Mouse (Mus musculus): ENCODE results near the gene Actrt2. TPM values are rescaled to one million over a fixed set of nuclear protein-coding genes. Genes with fewer than 3 reads are reported as not detected.
A peak's percentile ranks its signal among the peaks of the same experiment; 100 is the strongest.

Actrt2 gene
- polyA plus RNA-seq, 1 experiment from 2014 or later = not detected

GRCm38 (mm10) chr4:154649083-154649747 lies 18.5 kb downstream of the Actrt2 start:
- no peak overlapping the region for H3K4me2 ChIP-seq (replicated peaks; ENCODE audit: low read depth, low read length)
- H3K36me3 ChIP-seq (ENCODE audit: control insufficient read depth, insufficient read depth, low read length) = no peaks in the 10 kb centered on the region
- peaks cover 24% of the 10 kb centered on the region for H3K27me3 ChIP-seq (ENCODE audit: control insufficient read depth, insufficient read depth, low read length)
- no peak overlapping the region for H3K4me3 ChIP-seq (ENCODE audit: low read length)
- H3K4me1 ChIP-seq (ENCODE audit: control insufficient read depth, insufficient read depth, low read length) = peaks cover 5% of the 10 kb centered on the region
- peaks cover 5% of the 10 kb centered on the region for H3K9me3 ChIP-seq (ENCODE audit: control insufficient read depth, low read length)
- H3K9ac ChIP-seq (ENCODE audit: low read depth, low read length) = no peak overlapping the region
- no peak overlapping the region for H3K27ac ChIP-seq (ENCODE audit: low read depth, low read length)
- ATAC-seq (ENCODE audit: low FRiP score, low TSS enrichment) = no peak
- WGBS = 78% methylated on average over 19 of the region's 19 CpGs

GRCm38 (mm10) chr4:154642496-154642895 lies 25.2 kb downstream of the Actrt2 start:
- no peak overlapping the region for H3K27ac ChIP-seq (ENCODE audit: low read depth, low read length)
- under 1% methylated on average over 6 of the region's 6 CpGs for WGBS
- H3K4me2 ChIP-seq (replicated peaks; ENCODE audit: low read depth, low read length) = no peak overlapping the region
- H3K36me3 ChIP-seq (ENCODE audit: control insufficient read depth, insufficient read depth, low read length) = no peaks in the 10 kb centered on the region
- H3K9ac ChIP-seq (ENCODE audit: low read depth, low read length) = no peak overlapping the region
- peaks cover 5% of the 10 kb centered on the region for H3K9me3 ChIP-seq (ENCODE audit: control insufficient read depth, low read length)
- peaks cover 80% of the 10 kb centered on the region for H3K27me3 ChIP-seq (ENCODE audit: control insufficient read depth, insufficient read depth, low read length)
- no peak for ATAC-seq (ENCODE audit: low FRiP score, low TSS enrichment)
- H3K4me1 ChIP-seq (ENCODE audit: control insufficient read depth, insufficient read depth, low read length) = no peaks in the 10 kb centered on the region
- H3K4me3 ChIP-seq (ENCODE audit: low read length) = no peak overlapping the region

- H3K4me2 ChIP-seq (replicated peaks; ENCODE audit: low read depth, low read length) = peak overlapping the region; percentile 15; the same call in 1 of the 2 replicates
- WGBS = 2% methylated on average over 32 of the region's 32 CpGs
- H3K27me3 ChIP-seq (ENCODE audit: control insufficient read depth, insufficient read depth, low read length) = peaks cover 88% of the 10 kb centered on the region
- no peak for ATAC-seq (ENCODE audit: low FRiP score, low TSS enrichment)
- H3K27ac ChIP-seq (ENCODE audit: low read depth, low read length) = 0 out of 2 replicates have a peak overlapping the region, but pooled peaks have one; percentile 17
- 0 out of 2 replicates have a peak, but pooled peaks cover 7% of the 10 kb centered on the region for H3K4me1 ChIP-seq (ENCODE audit: control insufficient read depth, insufficient read depth, low read length)
- H3K4me3 ChIP-seq (ENCODE audit: low read length) = no peak overlapping the region
- H3K36me3 ChIP-seq (ENCODE audit: control insufficient read depth, insufficient read depth, low read length) = no peaks in the 10 kb centered on the region
- no peaks in the 10 kb centered on the region for H3K9me3 ChIP-seq (ENCODE audit: control insufficient read depth, low read length)
- H3K9ac ChIP-seq (ENCODE audit: low read depth, low read length) = 0 out of 2 replicates have a peak overlapping the region, but pooled peaks have one; percentile 42
Measured at GRCm38 (mm10) chr4:154641296-154642110, 26.2 kb downstream of the Actrt2 start.

GRCm38 (mm10) chr4:154640443-154641295 lies 27.0 kb downstream of the Actrt2 start:
- no peak overlapping the region for H3K27ac ChIP-seq (ENCODE audit: low read depth, low read length)
- no peaks in the 10 kb centered on the region for H3K36me3 ChIP-seq (ENCODE audit: control insufficient read depth, insufficient read depth, low read length)
- 5% methylated on average over 20 of the region's 20 CpGs for WGBS
- no peaks in the 10 kb centered on the region for H3K9me3 ChIP-seq (ENCODE audit: control insufficient read depth, low read length)
- H3K9ac ChIP-seq (ENCODE audit: low read depth, low read length) = 0 out of 2 replicates have a peak overlapping the region, but pooled peaks have one; percentile 42
- no peak for ATAC-seq (ENCODE audit: low FRiP score, low TSS enrichment)
- H3K27me3 ChIP-seq (ENCODE audit: control insufficient read depth, insufficient read depth, low read length) = peaks cover 91% of the 10 kb centered on the region
- H3K4me1 ChIP-seq (ENCODE audit: control insufficient read depth, insufficient read depth, low read length) = 0 out of 2 replicates have a peak, but pooled peaks cover 7% of the 10 kb centered on the region
- H3K4me3 ChIP-seq (ENCODE audit: low read length) = no peak overlapping the region
- H3K4me2 ChIP-seq (replicated peaks; ENCODE audit: low read depth, low read length) = peak overlapping the region; percentile 90; the same call in 1 of the 2 replicates

GRCm38 (mm10) chr4:154639591-154640442 lies 27.9 kb downstream of the Actrt2 start:
- Histone ChIP-seq H3K4me2 (replicated peaks; ENCODE audit: low read depth, low read length) (peak overlapping the region; percentile 90), H3K4me3 (ENCODE audit: low read length) (peak overlapping the region; percentile 65; the same call in 1 of the 2 replicates), H3K9me3 (ENCODE audit: control insufficient read depth, low read length) (no peaks in the 10 kb centered on the region), H3K9ac (ENCODE audit: low read depth, low read length) (peak overlapping the region; percentile 82; the same call in 1 of the 2 replicates), H3K4me1 (ENCODE audit: control insufficient read depth, insufficient read depth, low read length) (peaks cover 12% of the 10 kb centered on the region; the same call in 1 of the 2 replicates), H3K36me3 (ENCODE audit: control insufficient read depth, insufficient read depth, low read length) (no peaks in the 10 kb centered on the region), H3K27ac (ENCODE audit: low read depth, low read length) (no peak overlapping the region), H3K27me3 (ENCODE audit: control insufficient read depth, insufficient read depth, low read length) (peaks cover 95% of the 10 kb centered on the region)
- ATAC-seq (ENCODE audit: low FRiP score, low TSS enrichment) = no peak
- 5% methylated on average over 13 of the region's 13 CpGs for WGBS

GRCm38 (mm10) chr4:154639126-154639525 lies 28.5 kb downstream of the Actrt2 start:
- no peak overlapping the region for H3K27ac ChIP-seq (ENCODE audit: low read depth, low read length)
- peaks cover 13% of the 10 kb centered on the region; the same call in 1 of the 2 replicates for H3K4me1 ChIP-seq (ENCODE audit: control insufficient read depth, insufficient read depth, low read length)
- H3K27me3 ChIP-seq (ENCODE audit: control insufficient read depth, insufficient read depth, low read length) = peaks cover 98% of the 10 kb centered on the region
- H3K36me3 ChIP-seq (ENCODE audit: control insufficient read depth, insufficient read depth, low read length) = no peaks in the 10 kb centered on the region
- no peak for ATAC-seq (ENCODE audit: low FRiP score, low TSS enrichment)
- H3K4me3 ChIP-seq (ENCODE audit: low read length) = peak overlapping the region; percentile 65; the same call in 1 of the 2 replicates
- peak overlapping the region; percentile 82; the same call in 1 of the 2 replicates for H3K9ac ChIP-seq (ENCODE audit: low read depth, low read length)
- peak overlapping the region; percentile 90 for H3K4me2 ChIP-seq (replicated peaks; ENCODE audit: low read depth, low read length)
- H3K9me3 ChIP-seq (ENCODE audit: control insufficient read depth, low read length) = no peaks in the 10 kb centered on the region
- WGBS = 1% methylated on average over 7 of the region's 7 CpGs

- Histone ChIP-seq H3K36me3 (ENCODE audit: control insufficient read depth, insufficient read depth, low read length) (no peaks in the 10 kb centered on the region), H3K27ac (ENCODE audit: low read depth, low read length) (peak overlapping the region; percentile 86; the same call in 1 of the 2 replicates), H3K9ac (ENCODE audit: low read depth, low read length) (peak overlapping the region; percentile 82), H3K4me2 (replicated peaks; ENCODE audit: low read depth, low read length) (peak overlapping the region; percentile 90), H3K27me3 (ENCODE audit: control insufficient read depth, insufficient read depth, low read length) (peaks cover 98% of the 10 kb centered on the region), H3K9me3 (ENCODE audit: control insufficient read depth, low read length) (no peaks in the 10 kb centered on the region), H3K4me3 (ENCODE audit: low read length) (peak overlapping the region; percentile 65), H3K4me1 (ENCODE audit: control insufficient read depth, insufficient read depth, low read length) (peaks cover 13% of the 10 kb centered on the region; the same call in 1 of the 2 replicates)
- 5% methylated on average over 15 of the region's 15 CpGs for WGBS
- ATAC-seq (ENCODE audit: low FRiP score, low TSS enrichment) = no peak
Measured at GRCm38 (mm10) chr4:154638320-154638886, 29.3 kb downstream of the Actrt2 start.

Data from kidney, embryonic 14.5 days (tissue).